8 mouse cellular contexts compared by ENCODE assay signal in the genomic region with DNA sequence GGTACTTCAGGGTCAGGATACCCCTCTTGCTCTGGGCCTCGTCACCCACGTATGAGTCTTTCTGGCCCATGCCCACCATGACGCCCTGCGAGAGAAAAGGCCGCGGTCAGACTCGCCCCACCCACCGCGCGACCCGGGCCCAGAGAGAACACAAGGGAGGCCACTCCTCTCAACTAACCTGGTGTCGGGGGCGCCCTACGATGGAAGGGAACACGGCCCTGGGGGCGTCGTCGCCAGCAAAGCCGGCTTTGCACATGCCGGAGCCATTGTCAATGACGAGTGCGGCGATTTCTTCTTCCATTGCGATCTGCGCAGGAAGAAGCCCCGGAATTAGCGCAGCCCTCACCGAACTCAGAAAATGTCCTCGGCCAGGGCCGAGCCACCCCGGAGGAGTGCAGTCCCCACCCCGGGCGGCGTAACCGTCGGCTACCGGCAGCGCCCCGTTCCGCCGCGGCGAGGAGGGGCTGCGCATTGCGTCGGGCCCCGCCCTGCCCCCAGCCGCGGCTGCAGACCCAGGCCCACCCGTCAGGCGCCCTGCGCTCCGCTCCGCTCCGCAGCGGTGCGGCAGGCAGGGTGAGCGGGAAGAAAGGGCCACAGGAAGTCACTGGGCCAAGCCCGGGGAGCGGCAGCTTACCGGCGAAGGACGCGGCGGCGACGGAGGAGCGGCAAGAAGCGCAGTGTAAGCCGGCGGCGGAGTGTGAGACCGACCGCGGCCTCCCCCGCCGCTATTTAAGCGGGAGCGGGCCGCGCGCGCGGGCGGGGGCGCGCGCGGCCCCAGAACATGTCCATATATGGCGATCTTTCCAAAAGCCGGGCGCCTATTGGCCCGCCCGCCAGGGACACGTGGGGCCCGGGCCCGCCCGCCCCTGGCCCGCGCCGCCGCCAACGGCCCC. TPM values are rescaled to one million over a fixed set of nuclear protein-coding genes. Genes with fewer than 3 reads are reported as not detected.
DNase-seq lines count a peak whose midpoint lies in the region; ATAC-seq and TF ChIP-seq lines count a peak whose summit lies in the region.

A gene (minus strand): TSS at position 752 of the 893 bp plus-strand sequence.

- H3K9me3 ChIP-seq in hindbrain, embryonic 15.5 days = no peaks in the 10 kb centered on the region

- peaks cover 10% of the 10 kb centered on the region for H3K36me3 ChIP-seq in hindbrain, embryonic 15.5 days

- DNase-seq in ZHBTc4 (ENCODE audit: low read depth, low spot score) = peak; percentile 88
- DNase-seq in cerebellum, postnatal 25 days = peak; percentile 89 to 94
- peak; percentile 73 to 80 for DNase-seq in frontal cortex, postnatal 36 days (ENCODE audit: low spot score in 2 of 2)
- DNase-seq in left cerebral cortex, adult 2 months (ENCODE audit: extremely low spot score in 1 of 2, low spot score in 2 of 2) = peak; percentile 82 to 88
- DNase-seq in right cerebral cortex, postnatal 14 days = peak; percentile 83
- DNase-seq in urinary bladder, postnatal 36 days (ENCODE audit: low spot score in 2 of 2) = peak; percentile 73 to 83

- peaks cover 55% of the 10 kb centered on the region for H3K4me1 ChIP-seq in hindbrain, embryonic 15.5 days (replicated peaks)

- H3K4me2 ChIP-seq in hindbrain, embryonic 15.5 days = peak within 1 kb of the TSS; percentile 81

- peak within 1 kb of the TSS; percentile 59 for H3K4me3 ChIP-seq in hindbrain, embryonic 15.5 days
- peak within 1 kb of the TSS; percentile 98 for H3K4me3 ChIP-seq in left cerebral cortex, adult 2 months

- peak within 1 kb of the TSS; percentile 85 for H3K9ac ChIP-seq in hindbrain, embryonic 15.5 days

- no peaks in the 10 kb centered on the region for H3K27me3 ChIP-seq in hindbrain, embryonic 15.5 days

- H3K27ac ChIP-seq in hindbrain, embryonic 15.5 days (replicated peaks) = peak within 1 kb of the TSS; percentile 100
- H3K27ac ChIP-seq in left cerebral cortex, adult 2 months = peak within 1 kb of the TSS; percentile 100

- TF ChIP-seq CTCF in left cerebral cortex, adult 2 months (IDR thresholded peaks at IDR 0.05) = no peak

- peak; percentile 87 for ATAC-seq in hindbrain, embryonic 15.5 days (ENCODE audit: low FRiP score, low read depth)
- ATAC-seq in megakaryocyte, adult 5-6 weeks (ENCODE audit: poor library complexity, severe bottlenecking) = peak; percentile 43

- 1% methylated on average over 85 of the region's 103 CpGs for WGBS in hindbrain, embryonic 15.5 days

- intact Hi-C loops in left cerebral cortex, adult 2 months (cut with DNase I) = loop anchor here (5.0 kb wide), 2 partner anchors 36 to 111 kb away; no protein-coding TSS in a partner anchor

RNA-seq across cellular contexts. Expression of the gene that starts here (rescaled TPM):
- 3,943 and 4,131 TPM in 2 replicates for polyA plus RNA-seq in hindbrain, embryonic 15.5 days (2015; fragmentation: Nextera tagmentation; extraction: Ambion mirVana)
- 1,000 to 10,000 TPM; 1,100 to 1,129 TPM for total RNA-seq in left cerebral cortex, adult 2 months (2021)
- 4,212 and 4,544 TPM in 2 replicates for total RNA-seq in megakaryocyte, adult 5-6 weeks (2015)
- total RNA-seq in megakaryocyte, adult 5-6 weeks (2017) = 2,305 and 2,430 TPM in 2 replicates

Comparison
In these comparisons a context has a peak if more than half of its experiments do, and no peak if none do; other contexts are left out.
1. Peak in every context shown above with its lines: DNase-seq, ATAC-seq, H3K4me3 ChIP-seq and H3K27ac ChIP-seq.